Comparison of ENCODE assay signal across 8 mouse cellular contexts in genomic region chr7:110287476-110288071, GRCm38 (mm10).
DNase-seq lines count a peak whose midpoint lies in the region; ATAC-seq lines count a peak whose summit lies in the region.
"Had no signal": no experiment of that assay in that cellular context is flagged by ENCODE, and none has a peak within 500 bp of the region (broad histone marks: within the 10 kb centered on the region; RNA-seq: fewer than 3 reads in every experiment).

No protein-coding gene starts in this region.

- ATAC-seq in limb, embryonic 15.5 days (ENCODE audit: insufficient number of reproducible peaks, low FRiP score, low TSS enrichment, low read depth): no peak

- H3K9me3 ChIP-seq in embryonic facial prominence, embryonic 10.5 days: no peaks in the 10 kb centered on the region
- H3K9me3 ChIP-seq in limb, embryonic 15.5 days: no peaks in the 10 kb centered on the region
- H3K9me3 ChIP-seq: midbrain, embryonic 12.5 days had no signal

- peak; percentile 39 for DNase-seq in left cerebral cortex, postnatal 4 days
- DNase-seq in left cerebral cortex, adult 11 months (ENCODE audit: low spot score): no peak
- DNase-seq in embryonic facial prominence, embryonic 10.5 days (ENCODE audit: low spot score): no peak
- DNase-seq in heart, adult 9 months (ENCODE audit: low spot score in 2 of 2): peak; percentile 54 to 71
- no peak for DNase-seq in spleen, postnatal 4 days (ENCODE audit: low spot score in 2 of 2)
- DNase-seq in left cerebral cortex, postnatal 10 days (ENCODE audit: extremely low spot score in 1 of 2, low spot score in 2 of 2): no peak

- H3K9ac ChIP-seq in limb, embryonic 15.5 days: no peak overlapping the region
- H3K9ac ChIP-seq: midbrain, embryonic 12.5 days had no signal

- no peaks in the 10 kb centered on the region for H3K27me3 ChIP-seq in embryonic facial prominence, embryonic 10.5 days (replicated peaks; ENCODE audit: low read depth, poor library complexity, severe bottlenecking)
- H3K27me3 ChIP-seq in limb, embryonic 15.5 days: no peaks in the 10 kb centered on the region
- H3K27me3 ChIP-seq: midbrain, embryonic 12.5 days had no signal

- H3K27ac ChIP-seq in embryonic facial prominence, embryonic 10.5 days (replicated peaks): peak overlapping the region; percentile 21; the same call in 1 of the 2 replicates
- H3K27ac ChIP-seq in limb, embryonic 15.5 days: 0 out of 2 replicates have a peak overlapping the region, but pooled peaks have one; percentile 18
- H3K27ac ChIP-seq: midbrain, embryonic 12.5 days had no signal

- WGBS in embryonic facial prominence, embryonic 10.5 days: 39% methylated on average over 8 of the region's 8 CpGs
- WGBS in limb, embryonic 15.5 days: 64% methylated on average over 8 of the region's 8 CpGs

- peaks cover 22% of the 10 kb centered on the region for H3K4me1 ChIP-seq in embryonic facial prominence, embryonic 10.5 days
- peaks cover 15% of the 10 kb centered on the region for H3K4me1 ChIP-seq in limb, embryonic 15.5 days

- H3K4me2 ChIP-seq in limb, embryonic 15.5 days: no peak overlapping the region
- H3K4me2 ChIP-seq: midbrain, embryonic 12.5 days had no signal

- H3K36me3 ChIP-seq in embryonic facial prominence, embryonic 10.5 days (replicated peaks): peaks cover 3% of the 10 kb centered on the region
- H3K36me3 ChIP-seq in limb, embryonic 15.5 days: peaks cover 15% of the 10 kb centered on the region
- H3K36me3 ChIP-seq: midbrain, embryonic 12.5 days had no signal

- intact Hi-C loops in left cerebral cortex, postnatal 4 days (cut with DNase I): loop anchor here (5.0 to 10.0 kb wide), 4 partner anchors 147 to 727 kb away; no protein-coding TSS in a partner anchor
- intact Hi-C loops in left cerebral cortex, postnatal 10 days (cut with DNase I): loop anchor here (2.0 to 5.0 kb wide), 2 partner anchors 145 to 343 kb away; no protein-coding TSS in a partner anchor

- H3K4me3 ChIP-seq in embryonic facial prominence, embryonic 10.5 days: no peak overlapping the region
- no peak overlapping the region for H3K4me3 ChIP-seq in limb, embryonic 15.5 days
- H3K4me3 ChIP-seq: midbrain, embryonic 12.5 days had no signal

Comparison
In these comparisons a context has a peak if more than half of its experiments do, and no peak if none do; other contexts are left out.
1. DNase-seq: peak in left cerebral cortex, postnatal 4 days (single experiment) and heart, adult 9 months (2 of 2); none in left cerebral cortex, adult 11 months (single experiment), embryonic facial prominence, embryonic 10.5 days (single experiment), spleen, postnatal 4 days (0 of 2) and left cerebral cortex, postnatal 10 days (0 of 2).